Mouse (Mus musculus): Measurements from ENCODE around the gene Dntt. TPM values are rescaled to one million over a fixed set of nuclear protein-coding genes. Genes with fewer than 3 reads are reported as not detected.

Gene Dntt
- total RNA-seq, 2 experiments from 2014 or later = not detected

- DNase-seq (ENCODE audit: low spot score in 2 of 2) = no peak
- intact Hi-C loops (cut with DNase I) = no loop called here
Observed at GRCm38 (mm10) chr19:41108666-41109065, 79.6 kb downstream of the Dntt start.

Other genes starting within 250 kb of the Dntt start
- 1 to 10 TPM; 7.1 to 8.9 TPM for gene Ccnj, start 198.0 kb upstream of the Dntt start, total RNA-seq (2021)
- gene Zfp518a, start 134.6 kb upstream of the Dntt start, total RNA-seq (2021) = 1 to 10 TPM; 7.9 to 8.0 TPM
- gene Blnk, start 34.7 kb upstream of the Dntt start, total RNA-seq (2021) = 10 to 100 TPM; 10.8 to 12.6 TPM
- 10 to 100 TPM in 1 of 2 experiments, 1 to 10 TPM in 1; 7.7 to 18.0 TPM for gene Opalin, start 47.8 kb downstream of the Dntt start, total RNA-seq (2021)
- 1 to 10 TPM; 1.1 TPM for gene Tll2, start 177.6 kb downstream of the Dntt start, total RNA-seq (2021)
- 100 to 1,000 TPM; 128 to 130 TPM for gene Tm9sf3, start 234.7 kb downstream of the Dntt start, total RNA-seq (2021)

All from left cerebral cortex, postnatal 36 days (tissue).